Mouse (Mus musculus) E14TG2a.4 (cell line): Measurements from ENCODE around the gene Nt5c.

ENCODE experiments used
- CTCF ChIP-seq: conservative IDR thresholded peaks from 2 replicates; pipeline ENCODE4 v1.5.1; 2014; ENCODE audit warnings: low read length
- NANOG ChIP-seq: IDR thresholded peaks from 2 replicates; pipeline ENCODE4 v1.6.1; 2014; ENCODE audit warnings: borderline replicate concordance, low read length, mixed read lengths
- POU5F1 ChIP-seq: IDR thresholded peaks from 2 replicates; pipeline ENCODE4 v1.6.1; 2014; ENCODE audit warnings: low read length, borderline replicate concordance

DNA sequence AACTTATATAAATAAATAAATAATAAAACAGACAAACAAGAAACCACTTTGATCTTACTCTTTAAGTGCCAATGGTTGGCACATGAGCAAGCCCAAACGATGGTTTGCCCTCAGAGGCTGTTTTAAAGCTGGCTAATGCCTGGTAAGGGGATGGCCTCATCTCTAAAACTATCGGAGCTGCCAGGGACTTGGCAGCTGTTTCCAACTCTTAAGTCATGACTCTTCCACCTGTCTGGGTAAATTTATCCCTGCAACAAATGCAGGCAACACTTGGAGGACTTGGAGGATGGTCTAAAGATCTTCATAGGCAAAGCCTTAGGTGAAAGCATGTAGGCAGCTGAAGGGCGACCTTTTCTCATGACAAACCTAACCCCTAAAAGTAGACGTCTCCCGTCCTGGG is 25.3 kb upstream of the Nt5c start:
- no peak for TF ChIP-seq CTCF
- TF ChIP-seq NANOG = no peak
- no peak for TF ChIP-seq POU5F1
